Mouse (Mus musculus): Measurements from ENCODE around the gene Pitx2.

The Pitx2 gene

GRCm38 (mm10) chr3:129238010-129238409, 38.3 kb downstream of the Pitx2 start:
- no peaks in the 10 kb centered on the region for H3K27me3 ChIP-seq (ENCODE audit: control insufficient read depth, insufficient read depth, low read length, poor library complexity, severe bottlenecking)
- no peak for DNase-seq (ENCODE audit: low read depth, low spot score)

GRCm38 (mm10) chr3:129238664-129239258, 39.1 kb downstream of the Pitx2 start:
- Histone ChIP-seq H3K36me3 (ENCODE audit: control insufficient read depth, insufficient read depth, low read length, poor library complexity, severe bottlenecking) (no peaks in the 10 kb centered on the region), H3K27me3 (ENCODE audit: control insufficient read depth, insufficient read depth, low read length, poor library complexity, severe bottlenecking) (no peaks in the 10 kb centered on the region)
- no peak for DNase-seq (ENCODE audit: low read depth, low spot score)

More at GRCm38 (mm10) chr3:129238010-129238409, 38.3 kb downstream of the Pitx2 start:
- H3K36me3 ChIP-seq (ENCODE audit: control insufficient read depth, insufficient read depth, low read length, poor library complexity, severe bottlenecking), result no peaks in the 10 kb centered on the region

GRCm38 (mm10) chr3:129250997-129251396, 51.3 kb downstream of the Pitx2 start:
- no peaks in the 10 kb centered on the region for H3K36me3 ChIP-seq (ENCODE audit: control insufficient read depth, insufficient read depth, low read length, poor library complexity, severe bottlenecking)
- no peaks in the 10 kb centered on the region for H3K27me3 ChIP-seq (ENCODE audit: control insufficient read depth, insufficient read depth, low read length, poor library complexity, severe bottlenecking)
- no peak for DNase-seq (ENCODE audit: low read depth, low spot score)

- DNase-seq (ENCODE audit: low read depth, low spot score), result no peak
- H3K27me3 ChIP-seq (ENCODE audit: control insufficient read depth, insufficient read depth, low read length, poor library complexity, severe bottlenecking), result no peaks in the 10 kb centered on the region
- no peaks in the 10 kb centered on the region for H3K36me3 ChIP-seq (ENCODE audit: control insufficient read depth, insufficient read depth, low read length, poor library complexity, severe bottlenecking)
Measured at GRCm38 (mm10) chr3:129254246-129254645, 54.6 kb downstream of the Pitx2 start.

GRCm38 (mm10) chr3:129256283-129256682, 56.6 kb downstream of the Pitx2 start:
- no peaks in the 10 kb centered on the region for H3K36me3 ChIP-seq (ENCODE audit: control insufficient read depth, insufficient read depth, low read length, poor library complexity, severe bottlenecking)
- DNase-seq (ENCODE audit: low read depth, low spot score), result no peak
- no peaks in the 10 kb centered on the region for H3K27me3 ChIP-seq (ENCODE audit: control insufficient read depth, insufficient read depth, low read length, poor library complexity, severe bottlenecking)

GRCm38 (mm10) chr3:129256766-129257165, 57.1 kb downstream of the Pitx2 start:
- no peak for DNase-seq (ENCODE audit: low read depth, low spot score)
- Histone ChIP-seq H3K27me3 (ENCODE audit: control insufficient read depth, insufficient read depth, low read length, poor library complexity, severe bottlenecking) (no peaks in the 10 kb centered on the region), H3K36me3 (ENCODE audit: control insufficient read depth, insufficient read depth, low read length, poor library complexity, severe bottlenecking) (no peaks in the 10 kb centered on the region)

- DNase-seq (ENCODE audit: low read depth, low spot score), result no peak
- no peaks in the 10 kb centered on the region for H3K36me3 ChIP-seq (ENCODE audit: control insufficient read depth, insufficient read depth, low read length, poor library complexity, severe bottlenecking)
- H3K27me3 ChIP-seq (ENCODE audit: control insufficient read depth, insufficient read depth, low read length, poor library complexity, severe bottlenecking), result no peaks in the 10 kb centered on the region
Measured at GRCm38 (mm10) chr3:129258497-129258896, 58.8 kb downstream of the Pitx2 start.

Measured in splenic B cell, adult 2 months (primary cell).